Mouse (Mus musculus): ENCODE data around the gene Plcg1.

DNA sequence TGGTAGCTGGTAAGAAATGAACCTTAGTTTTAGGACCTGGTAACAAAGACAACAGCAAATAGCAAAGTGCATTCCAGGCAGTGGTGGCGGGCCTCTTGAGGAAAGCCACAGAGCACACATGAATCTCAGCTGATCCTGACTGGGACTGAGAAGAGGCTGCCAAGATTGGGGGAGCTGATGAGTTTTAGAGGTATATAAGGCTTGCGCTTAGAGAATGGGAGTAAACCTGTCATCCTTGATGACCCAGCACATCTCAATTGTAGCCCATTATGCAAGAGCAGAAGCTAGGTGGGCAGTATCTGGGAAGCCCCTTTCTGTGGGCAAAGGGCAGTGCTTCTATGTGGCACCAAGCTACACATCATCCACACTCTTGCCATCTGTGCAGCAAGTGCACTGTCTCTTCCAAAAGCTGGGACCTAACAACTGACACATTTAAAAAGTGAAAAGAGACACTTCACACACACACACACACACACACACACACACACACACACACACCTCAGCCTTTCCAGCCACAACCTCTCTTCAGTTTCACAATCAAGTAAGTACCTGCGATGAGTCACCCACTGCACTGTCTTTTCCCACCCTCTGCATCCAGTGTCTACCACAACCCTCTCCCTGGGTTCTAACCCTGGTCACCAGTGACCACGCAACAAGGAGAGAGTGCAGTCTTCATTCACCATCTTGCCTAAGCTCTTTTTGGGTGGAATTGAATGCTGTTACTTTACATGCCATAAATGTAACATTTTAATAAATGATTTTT, 7.3 kb upstream of the Plcg1 start:
- TF ChIP-seq CTCF (IDR thresholded peaks at IDR 0.05; ENCODE audit: borderline replicate concordance, control insufficient read depth, extremely low read depth, insufficient read depth, low read length, poor library complexity) (no peak), POLR2A (IDR thresholded peaks at IDR 0.05; ENCODE audit: control insufficient read depth, extremely low read depth, insufficient read depth, low read length, poor library complexity) (no peak)

All from thymus, adult 2 months (tissue).